Mouse (Mus musculus): Measurements from ENCODE around the gene Ate1.

- no peak for TF ChIP-seq CTCF (IDR thresholded peaks at IDR 0.05; ENCODE audit: low read depth, low read length)
- no peak for TF ChIP-seq POLR2A (IDR thresholded peaks at IDR 0.05; ENCODE audit: insufficient read depth, low read length)
- TF ChIP-seq EP300 (IDR thresholded peaks at IDR 0.05; ENCODE audit: insufficient read depth, low read depth, low read length) = no peak
Measured at GRCm38 (mm10) chr7:130394697-130395096, 125.5 kb downstream of the Ate1 start.
